Mouse (Mus musculus) MEL (cell line): ENCODE data around the gene Fez2.
A peak's percentile ranks its signal among the peaks of the same experiment; 100 is the strongest.

Source experiments
- CTCF ChIP-seq, 3 experiments: IDR thresholded peaks in 2 of 3; conservative IDR thresholded peaks in 1 of 3; 2 replicates each; pipeline ENCODE4 v1.5.1; 2011 to 2012; ENCODE audit warnings: low read length in 3 of 3, low read depth in 2 of 3, mild to moderate bottlenecking in 2 of 3, improper control_type of control experiment in 1 of 3, inconsistent platforms in 1 of 3, mixed read lengths in 1 of 3, moderate library complexity in 1 of 3; ENCODE audit not compliant: control insufficient read depth in 1 of 3, insufficient read depth in 1 of 3, poor library complexity in 1 of 3, severe bottlenecking in 1 of 3
- E2F4 ChIP-seq: IDR thresholded peaks from 2 replicates; pipeline ENCODE4 v1.6.1; 2011; ENCODE audit warnings: low read depth, low read length, improper control_type of control experiment, borderline replicate concordance
- EP300 ChIP-seq, 2 experiments: IDR thresholded peaks; 2 replicates each; pipeline ENCODE4 v1.6.1; 2011; ENCODE audit warnings: improper control_type of control experiment in 2 of 2, low read length in 2 of 2, low read depth in 1 of 2, mild to moderate bottlenecking in 1 of 2
- GABPA ChIP-seq: IDR thresholded peaks from 2 replicates; pipeline ENCODE4 v1.6.1; 2012; ENCODE audit warnings: low read depth, mild to moderate bottlenecking, inconsistent platforms, low read length, improper control_type of control experiment, moderate library complexity
- HCFC1 ChIP-seq: IDR thresholded peaks from 2 replicates; pipeline ENCODE4 v1.6.1; 2012; ENCODE audit warnings: low read depth, mild to moderate bottlenecking, inconsistent platforms, low read length, improper control_type of control experiment, moderate library complexity
- MAX ChIP-seq: IDR thresholded peaks from 2 replicates; pipeline ENCODE4 v1.6.1; 2011; ENCODE audit warnings: low read length, improper control_type of control experiment
- MAZ ChIP-seq: IDR thresholded peaks from 2 replicates; pipeline ENCODE4 v1.6.1; 2012; ENCODE audit warnings: low read depth, mild to moderate bottlenecking, inconsistent platforms, low read length, improper control_type of control experiment
- NELFE ChIP-seq: IDR thresholded peaks from 2 replicates; pipeline ENCODE4 v1.6.1; 2011; ENCODE audit warnings: low read depth, low read length, improper control_type of control experiment
- POLR2A ChIP-seq, 2 experiments: IDR thresholded peaks; 2 replicates each; pipeline ENCODE4 v1.6.1; 2011 to 2012; ENCODE audit warnings: low read length in 2 of 2, mild to moderate bottlenecking in 2 of 2, control low read depth in 1 of 2, improper control_type of control experiment in 1 of 2, low read depth in 1 of 2, moderate library complexity in 1 of 2; ENCODE audit not compliant: control insufficient read depth in 1 of 2, insufficient read depth in 1 of 2, poor library complexity in 1 of 2
- POLR2AphosphoS2 ChIP-seq: IDR thresholded peaks from 2 replicates; pipeline ENCODE4 v1.6.1; 2011; ENCODE audit warnings: low read length, improper control_type of control experiment
- USF1 ChIP-seq: IDR thresholded peaks from 2 replicates; pipeline ENCODE4 v1.6.1; 2014; ENCODE audit warnings: low read depth, mild to moderate bottlenecking, inconsistent platforms, low read length, improper control_type of control experiment, moderate library complexity

DNA sequence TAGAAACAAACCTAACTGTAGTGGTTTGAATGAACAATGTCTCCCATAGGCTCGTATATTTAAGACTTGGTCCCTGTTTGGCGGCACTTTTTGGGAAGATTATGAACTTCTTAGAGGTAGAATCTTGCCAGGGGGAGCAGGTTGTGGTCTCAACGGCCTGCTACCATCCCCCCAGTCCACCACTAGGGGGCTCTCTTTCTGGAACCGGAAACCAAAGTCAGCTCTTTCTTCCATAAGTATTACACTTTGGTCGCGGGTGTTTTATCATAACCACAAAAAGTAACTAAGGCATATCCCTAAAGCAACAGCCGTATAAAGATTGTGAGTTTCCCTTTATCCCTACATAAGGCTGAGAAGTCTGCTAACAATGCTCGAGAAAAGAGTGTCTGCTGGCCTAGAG lies 12.4 kb upstream of the Fez2 start:
- TF ChIP-seq EP300 (IDR thresholded peaks at IDR 0.05; ENCODE audit: low read depth in 1 of 2, low read length in 2 of 2) (no peak), HCFC1 (no peak), CTCF (IDR thresholded peaks at IDR 0.05 in 2 of 3, conservative IDR thresholded peaks at IDR 0.05 in 1 of 3; ENCODE audit: control insufficient read depth in 1 of 3, insufficient read depth in 1 of 3, low read depth in 2 of 3, low read length in 3 of 3, poor library complexity in 1 of 3, severe bottlenecking in 1 of 3) (peak; percentile 19 to 32 (median 32); a peak in 4 of 6 replicates), E2F4 (no peak), POLR2AphosphoS2 (no peak), POLR2A (IDR thresholded peaks at IDR 0.05; ENCODE audit: control insufficient read depth in 1 of 2, insufficient read depth in 1 of 2, low read depth in 1 of 2, low read length in 2 of 2, poor library complexity in 1 of 2) (no peak), USF1 (no peak), NELFE (no peak), MAX (no peak), MAZ (no peak), GABPA (no peak)
